Comparison of ENCODE assay signal across 8 mouse cellular contexts in the genomic region with DNA sequence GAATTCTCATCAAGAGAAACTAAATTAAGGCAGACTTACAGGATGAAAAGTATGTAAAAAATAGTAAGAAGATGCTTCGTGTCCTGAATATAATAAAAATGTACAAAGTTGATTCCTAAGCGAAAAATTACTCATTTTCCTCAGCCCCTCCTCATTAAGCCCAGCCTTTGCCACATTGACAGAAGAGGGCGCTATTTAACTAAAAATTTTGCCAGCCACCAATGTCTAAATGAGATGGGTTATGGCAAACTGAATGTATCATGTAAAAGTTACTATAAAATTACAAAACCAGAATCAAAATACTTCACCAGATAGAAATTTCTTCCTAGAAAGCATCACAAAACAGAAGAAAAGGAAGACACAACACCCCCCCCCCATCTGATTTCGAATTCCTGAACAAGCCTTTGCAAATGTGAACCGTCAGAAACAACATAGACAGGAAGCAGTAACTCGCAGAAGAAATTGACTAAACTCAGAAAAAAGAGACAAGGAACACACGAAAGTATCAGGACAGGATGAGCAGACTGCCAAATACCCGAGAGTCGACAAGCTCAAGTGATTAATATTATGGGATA.
DNase-seq lines count a peak whose midpoint lies in the region; ATAC-seq lines count a peak whose summit lies in the region.

No protein-coding gene starts in this region.

- H3K9ac ChIP-seq in heart, embryonic 14.5 days (ENCODE audit: low read length) = no peak overlapping the region
- no peak overlapping the region for H3K9ac ChIP-seq in heart, embryonic 11.5 days (ENCODE audit: low read depth, low read length)

- intact Hi-C loops in heart, postnatal 10 days (cut with DNase I) = loop anchor here (1.0 to 5.0 kb wide), 3 partner anchors 162 to 376 kb away; no protein-coding TSS in a partner anchor

- no peak overlapping the region for H3K4me3 ChIP-seq in heart, embryonic 14.5 days (ENCODE audit: control insufficient read depth in 1 of 2, insufficient read depth in 1 of 2, low read depth in 1 of 2, low read length in 2 of 2)
- no peak overlapping the region for H3K4me3 ChIP-seq in heart, embryonic 11.5 days (ENCODE audit: low read depth, low read length)

- 0 out of 2 replicates have a peak overlapping the region, but pooled peaks have one; percentile 23 for H3K4me2 ChIP-seq in heart, embryonic 14.5 days (ENCODE audit: low read length)
- no peak overlapping the region for H3K4me2 ChIP-seq in heart, embryonic 11.5 days

- peak; percentile 42 for DNase-seq in thymus, postnatal 0 days (ENCODE audit: low spot score)
- no peak for DNase-seq in thymus, adult 18-20 months
- peak; percentile 43 to 55 for DNase-seq in heart, postnatal 10 days
- peak; percentile 1 for DNase-seq in retina, adult 2 months (ENCODE audit: low read depth, low spot score)
- DNase-seq in cerebellum, adult 11 months = no peak
- DNase-seq in urinary bladder, postnatal 14 days (ENCODE audit: low spot score) = no peak

- 31% methylated on average over 9 of the region's 9 CpGs for WGBS in heart, embryonic 14.5 days
- WGBS in heart, embryonic 11.5 days (ENCODE audit: insufficient replicate concordance) = 37% methylated on average over 9 of the region's 9 CpGs

- no peak for ATAC-seq in heart, embryonic 14.5 days (ENCODE audit: insufficient number of reproducible peaks, insufficient read depth, low FRiP score, low read depth)
- no peak for ATAC-seq in heart, embryonic 11.5 days (replicated peaks; ENCODE audit: insufficient number of reproducible peaks, low FRiP score, low TSS enrichment)

- H3K4me1 ChIP-seq in heart, embryonic 14.5 days (ENCODE audit: control insufficient read depth in 2 of 2, insufficient read depth in 2 of 2, low read length in 2 of 2) = 0 out of 4 replicates have a peak, but pooled peaks cover 0 to 3% of the 10 kb centered on the region in 2 experiments
- no peaks in the 10 kb centered on the region for H3K4me1 ChIP-seq in heart, embryonic 11.5 days (ENCODE audit: control insufficient read depth, insufficient read depth, low read length)

- H3K27ac ChIP-seq in heart, embryonic 14.5 days (replicated peaks in 1 of 2; ENCODE audit: control insufficient read depth in 1 of 2, insufficient read depth in 1 of 2, low read depth in 2 of 2, low read length in 2 of 2) = peak overlapping the region in 1 of 2 experiments; percentile 44; a peak in 2 of 4 replicates
- H3K27ac ChIP-seq in heart, embryonic 11.5 days (ENCODE audit: low read depth, low read length) = no peak overlapping the region

- no peaks in the 10 kb centered on the region for H3K36me3 ChIP-seq in heart, embryonic 14.5 days (ENCODE audit: control insufficient read depth, insufficient read depth, low read length)
- no peaks in the 10 kb centered on the region for H3K36me3 ChIP-seq in heart, embryonic 11.5 days (ENCODE audit: control insufficient read depth, insufficient read depth, low read length)

- H3K9me3 ChIP-seq in heart, embryonic 14.5 days (ENCODE audit: control insufficient read depth, low read length) = no peaks in the 10 kb centered on the region
- H3K9me3 ChIP-seq in heart, embryonic 11.5 days (replicated peaks; ENCODE audit: control insufficient read depth, low read length) = no peaks in the 10 kb centered on the region

- H3K27me3 ChIP-seq in heart, embryonic 14.5 days (ENCODE audit: control insufficient read depth, insufficient read depth, low read length) = no peaks in the 10 kb centered on the region
- no peaks in the 10 kb centered on the region for H3K27me3 ChIP-seq in heart, embryonic 11.5 days (ENCODE audit: control insufficient read depth, insufficient read depth, low read length)

Comparison
In these comparisons a context has a peak if more than half of its experiments do, and no peak if none do; other contexts are left out.
1. DNase-seq: peak in thymus, postnatal 0 days (single experiment), heart, postnatal 10 days (2 of 2) and retina, adult 2 months (single experiment); none in thymus, adult 18-20 months (0 of 2), cerebellum, adult 11 months (single experiment) and urinary bladder, postnatal 14 days (single experiment).